Mouse (Mus musculus) lung, embryonic 15.5 days (tissue): ENCODE results near the gene Gpd1l. TPM values are rescaled to one million over a fixed set of nuclear protein-coding genes. Genes with fewer than 3 reads are reported as not detected.
A peak's percentile ranks its signal among the peaks of the same experiment; 100 is the strongest.

Source experiments
- ATAC-seq: fragments of 200-750 bp; cut with Nextera tagmentation; 2 replicates; pipeline ENCODE4 v1.8.0; 2017; ENCODE audit warnings: moderate number of reproducible peaks, borderline replicate concordance; ENCODE audit not compliant: low FRiP score, low TSS enrichment; ENCODE audit errors: extremely low read depth
- H3K27ac ChIP-seq: fragments of 300-500 bp; sonication (generic); 2 replicates; pipeline ENCODE4 v1.5.1; 2015; ENCODE audit warnings: moderate library complexity, mild to moderate bottlenecking, inconsistent platforms
- H3K27me3 ChIP-seq: fragments of 300-500 bp; sonication (generic); 2 replicates; pipeline ENCODE4 v1.6.1; 2015; ENCODE audit warnings: inconsistent platforms
- H3K36me3 ChIP-seq: fragments of 300-500 bp; sonication (generic); 2 replicates; pipeline ENCODE4 v1.6.1; 2015; ENCODE audit warnings: inconsistent platforms
- H3K4me1 ChIP-seq: fragments of 300-500 bp; sonication (generic); 2 replicates; pipeline ENCODE4 v1.6.1; 2015; ENCODE audit warnings: inconsistent platforms
- H3K4me2 ChIP-seq: fragments of 300-500 bp; sonication (generic); 2 replicates; pipeline ENCODE4 v1.6.1; 2015; ENCODE audit warnings: inconsistent platforms, mild to moderate bottlenecking, moderate library complexity
- H3K4me3 ChIP-seq: fragments of 300-500 bp; sonication (generic); 2 replicates; pipeline ENCODE4 v1.5.1; 2015; ENCODE audit warnings: mild to moderate bottlenecking, inconsistent platforms
- H3K9ac ChIP-seq: fragments of 300-500 bp; sonication (generic); 2 replicates; pipeline ENCODE4 v1.6.1; 2015; ENCODE audit warnings: inconsistent platforms
- H3K9me3 ChIP-seq: fragments of 300-500 bp; sonication (generic); 2 replicates; pipeline ENCODE4 v1.6.1; 2016; ENCODE audit warnings: inconsistent platforms
- WGBS: fragments of 180-500 bp; shearing (Covaris S2); methylation state at CpG from one replicate; pipeline ENCODE4 v1.1.7; 2015; 5-methylcytosine and 5-hydroxymethylcytosine counted together
- polyA plus RNA-seq: library from polyadenylated mRNA; unstranded; fragments of >200 nt; fragmentation: Nextera tagmentation; extraction: Ambion mirVana; gene quantifications from 2 replicates; pipeline ENCODE4 v1.2.1, GENCODE M21; 2015

The Gpd1l gene
- polyA plus RNA-seq, 1 experiment from 2014 or later = 17.9 TPM

DNA sequence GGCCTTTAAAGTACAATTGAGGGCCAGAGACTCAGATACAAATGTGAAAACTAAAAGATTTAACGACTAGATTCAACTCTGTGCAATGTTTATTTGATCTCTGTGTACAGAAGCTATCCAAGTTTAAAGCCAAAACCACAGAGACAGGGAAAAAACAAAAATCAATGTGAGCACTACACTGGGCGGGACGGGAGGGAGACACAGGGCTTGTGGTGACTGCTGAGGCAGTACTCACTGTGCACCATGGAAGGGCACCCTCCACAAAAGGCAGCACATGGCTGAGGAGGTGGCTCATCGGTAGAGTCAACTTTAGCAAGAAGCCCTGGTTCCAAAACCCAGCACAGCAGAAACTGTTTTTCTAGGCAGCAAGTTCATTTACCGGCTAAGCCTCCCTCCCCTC lies 9.3 kb downstream of the Gpd1l start:
- H3K4me2 ChIP-seq = no peak overlapping the region

DNA sequence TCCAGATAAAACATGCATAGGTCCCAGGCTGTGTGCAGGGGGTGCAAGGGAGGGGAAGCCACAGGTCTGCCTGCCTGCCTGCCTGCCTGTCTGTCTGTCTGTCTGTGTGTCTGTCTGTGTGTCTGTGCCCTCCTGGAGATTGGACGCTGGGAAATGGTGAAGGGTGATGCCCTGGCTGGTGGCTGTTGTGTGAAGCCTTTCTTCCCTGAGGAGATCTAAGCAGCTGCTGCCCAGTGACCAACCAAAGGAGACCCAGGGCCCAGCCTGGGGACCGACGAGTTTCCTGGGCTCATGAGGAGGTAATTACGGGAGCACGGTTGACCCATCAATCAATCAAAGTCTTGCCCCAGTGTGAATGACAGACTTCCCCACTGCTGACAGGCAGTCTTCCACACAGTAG lies 11.6 kb downstream of the Gpd1l start:
- H3K36me3 ChIP-seq = no peaks in the 10 kb centered on the region
- no peaks in the 10 kb centered on the region for H3K9me3 ChIP-seq
- no peaks in the 10 kb centered on the region for H3K27me3 ChIP-seq
- WGBS = 71% methylated on average over 5 of the region's 5 CpGs
- no peak for ATAC-seq
- H3K27ac ChIP-seq = no peak overlapping the region
- H3K4me1 ChIP-seq = no peaks in the 10 kb centered on the region
- H3K4me3 ChIP-seq = no peak overlapping the region
- H3K4me2 ChIP-seq = no peak overlapping the region
- H3K9ac ChIP-seq = no peak overlapping the region

More for the DNA sequence above, 9.3 kb downstream of the Gpd1l start:
- Histone ChIP-seq H3K4me3 (no peak overlapping the region), H3K27me3 (no peaks in the 10 kb centered on the region), H3K9me3 (no peaks in the 10 kb centered on the region), H3K4me1 (no peaks in the 10 kb centered on the region), H3K9ac (no peak overlapping the region), H3K36me3 (no peaks in the 10 kb centered on the region), H3K27ac (no peak overlapping the region)
- WGBS = 38% methylated on average over 5 of the region's 5 CpGs
- no peak for ATAC-seq

DNA sequence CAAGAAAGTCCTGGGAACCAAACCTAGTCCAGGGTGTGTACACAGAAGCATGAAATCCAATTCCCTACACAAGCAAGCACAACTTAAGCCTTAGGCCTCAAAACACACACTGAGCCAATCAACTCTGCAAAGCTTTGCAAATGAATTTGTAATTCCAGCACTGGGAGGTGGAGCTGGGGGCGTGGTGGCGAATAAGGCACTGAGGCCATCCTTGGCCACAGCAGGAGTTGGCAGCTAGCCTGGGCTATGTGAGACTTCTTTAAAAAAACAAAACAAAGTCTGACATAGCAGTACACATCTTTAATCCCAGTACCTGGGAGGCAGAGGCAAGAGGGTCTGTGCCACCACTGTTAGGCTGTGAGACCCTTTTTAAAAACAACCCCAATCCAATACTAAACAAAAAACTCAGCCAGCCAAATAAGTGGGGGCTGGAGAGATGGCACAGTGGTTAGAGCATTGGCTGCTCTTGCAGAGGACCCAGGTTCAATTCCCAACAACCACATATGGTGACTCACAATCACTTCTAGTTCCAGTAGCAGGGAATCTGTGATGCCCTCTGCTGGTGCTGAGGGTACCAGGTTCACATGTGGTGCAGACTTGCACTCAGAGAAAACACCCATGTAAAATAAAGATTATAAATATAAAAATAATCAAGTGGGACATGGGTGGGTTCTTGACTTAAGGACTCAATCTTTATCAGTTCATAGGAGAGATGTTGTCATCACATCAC lies 12.3 kb downstream of the Gpd1l start:
- H3K4me3 ChIP-seq = no peak overlapping the region
- 0 out of 2 replicates have a peak, but pooled peaks cover 4% of the 10 kb centered on the region for H3K36me3 ChIP-seq
- 91% methylated on average over 2 of the region's 2 CpGs for WGBS
- no peak overlapping the region for H3K4me2 ChIP-seq
- H3K27me3 ChIP-seq = no peaks in the 10 kb centered on the region
- H3K27ac ChIP-seq = no peak overlapping the region
- no peaks in the 10 kb centered on the region for H3K9me3 ChIP-seq
- no peak for ATAC-seq
- H3K4me1 ChIP-seq = no peaks in the 10 kb centered on the region
- H3K9ac ChIP-seq = no peak overlapping the region

DNA sequence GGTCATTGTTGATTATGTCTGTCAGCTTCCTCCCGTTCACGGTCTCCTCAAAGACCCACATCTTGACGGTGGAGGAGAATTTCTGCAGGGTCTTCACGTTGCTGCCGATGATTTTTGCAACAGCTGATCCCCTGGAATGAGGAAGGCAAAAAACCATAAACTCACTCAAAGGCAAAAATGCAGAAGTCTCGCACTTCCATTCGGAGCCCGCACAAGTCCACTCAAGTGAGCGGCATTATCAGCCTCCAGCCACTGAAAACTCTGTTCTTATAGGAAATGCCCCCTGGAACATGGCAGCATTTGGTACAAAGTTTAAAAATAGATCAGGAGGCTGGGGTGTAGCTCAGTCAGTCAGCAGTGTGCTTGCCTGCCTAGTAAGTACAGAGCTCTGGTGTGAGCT lies 13.2 kb downstream of the Gpd1l start:
- Histone ChIP-seq H3K27ac (no peak overlapping the region), H3K27me3 (no peaks in the 10 kb centered on the region), H3K4me2 (no peak overlapping the region), H3K4me3 (no peak overlapping the region), H3K9me3 (no peaks in the 10 kb centered on the region), H3K36me3 (0 out of 2 replicates have a peak, but pooled peaks cover 5% of the 10 kb centered on the region), H3K4me1 (no peaks in the 10 kb centered on the region), H3K9ac (no peak overlapping the region)
- WGBS = 60% methylated on average over 9 of the region's 9 CpGs
- no peak for ATAC-seq

DNA sequence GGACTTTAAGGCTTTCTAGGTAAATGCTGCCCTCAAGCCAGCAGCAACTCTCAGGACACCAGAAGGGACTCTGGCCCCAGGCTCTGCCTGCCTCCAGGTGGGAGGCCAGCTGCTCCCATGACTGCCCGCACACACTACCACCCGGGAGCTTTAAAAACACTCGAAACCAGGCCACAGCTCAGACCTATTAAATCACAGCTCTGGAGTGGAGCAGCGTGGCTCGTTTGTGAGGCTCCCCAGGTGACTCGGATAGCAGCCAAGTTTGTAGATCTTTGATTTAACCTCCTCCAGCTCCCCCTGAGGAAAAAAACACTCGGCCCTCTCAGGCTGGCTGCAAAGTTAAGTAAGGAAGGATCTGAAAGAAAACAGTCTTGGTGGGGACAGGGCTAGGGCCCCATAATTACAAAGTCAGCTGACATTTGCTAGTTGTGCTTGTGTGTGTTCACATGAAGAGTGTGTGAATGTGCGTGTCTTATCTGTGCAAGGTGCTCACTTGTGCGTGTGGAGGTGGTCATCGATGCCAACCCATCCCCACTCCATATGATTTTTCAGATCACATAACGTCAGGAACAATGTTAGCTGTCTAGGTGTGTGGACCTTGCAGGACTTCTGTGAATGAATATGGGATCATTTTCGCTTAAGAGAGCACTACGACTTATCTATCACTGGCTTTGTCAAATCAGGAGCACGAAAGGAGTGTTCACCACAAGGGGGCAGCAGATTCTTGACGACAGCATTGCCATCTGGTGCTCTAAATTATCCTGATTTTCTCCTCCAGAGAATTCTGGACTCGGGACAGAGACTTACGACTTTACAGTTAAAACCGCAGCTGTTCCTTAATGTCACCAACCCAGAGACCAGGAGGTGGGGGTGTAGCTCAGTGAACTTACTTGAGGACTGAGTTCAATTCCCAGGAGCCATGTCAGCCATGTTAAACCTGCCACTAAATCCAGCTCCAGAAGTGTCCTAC lies 20.8 kb downstream of the Gpd1l start:
- no peaks in the 10 kb centered on the region for H3K9me3 ChIP-seq
- no peak overlapping the region for H3K27ac ChIP-seq
- 0 out of 2 replicates have a peak, but pooled peaks cover 2% of the 10 kb centered on the region for H3K4me1 ChIP-seq
- peaks cover 20% of the 10 kb centered on the region for H3K36me3 ChIP-seq
- no peak overlapping the region for H3K4me3 ChIP-seq
- no peak overlapping the region for H3K9ac ChIP-seq
- H3K27me3 ChIP-seq = no peaks in the 10 kb centered on the region
- WGBS = 50% methylated on average over 18 of the region's 18 CpGs
- H3K4me2 ChIP-seq = no peak overlapping the region
- no peak for ATAC-seq

DNA sequence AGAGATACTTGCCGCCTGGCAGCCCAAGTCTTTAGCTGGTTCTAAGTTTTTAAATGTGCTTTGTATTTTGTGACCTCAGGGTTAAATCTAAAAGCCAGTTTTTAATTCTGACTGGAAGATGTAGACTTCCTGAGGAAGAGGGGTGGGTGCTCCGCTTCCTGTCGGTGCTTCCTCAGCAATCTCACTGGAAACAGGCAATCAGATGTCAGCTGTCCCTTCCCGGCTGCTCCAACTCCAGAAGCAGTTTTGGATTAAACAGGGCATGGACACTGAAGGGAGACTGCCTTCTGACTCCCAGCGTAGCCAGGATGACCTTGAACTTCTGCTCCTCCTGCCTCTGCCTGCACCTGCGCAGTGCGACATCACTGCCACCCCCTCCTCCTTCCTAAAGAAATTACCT lies 26.3 kb downstream of the Gpd1l start:
- Histone ChIP-seq H3K27me3 (no peaks in the 10 kb centered on the region), H3K27ac (peak overlapping the region; percentile 52; the same call in 1 of the 2 replicates), H3K9ac (no peak overlapping the region), H3K4me2 (no peak overlapping the region), H3K4me1 (0 out of 2 replicates have a peak, but pooled peaks cover 3% of the 10 kb centered on the region), H3K9me3 (no peaks in the 10 kb centered on the region), H3K4me3 (no peak overlapping the region), H3K36me3 (0 out of 2 replicates have a peak, but pooled peaks cover 14% of the 10 kb centered on the region)
- 67% methylated on average over 7 of the region's 7 CpGs for WGBS
- ATAC-seq = no peak

DNA sequence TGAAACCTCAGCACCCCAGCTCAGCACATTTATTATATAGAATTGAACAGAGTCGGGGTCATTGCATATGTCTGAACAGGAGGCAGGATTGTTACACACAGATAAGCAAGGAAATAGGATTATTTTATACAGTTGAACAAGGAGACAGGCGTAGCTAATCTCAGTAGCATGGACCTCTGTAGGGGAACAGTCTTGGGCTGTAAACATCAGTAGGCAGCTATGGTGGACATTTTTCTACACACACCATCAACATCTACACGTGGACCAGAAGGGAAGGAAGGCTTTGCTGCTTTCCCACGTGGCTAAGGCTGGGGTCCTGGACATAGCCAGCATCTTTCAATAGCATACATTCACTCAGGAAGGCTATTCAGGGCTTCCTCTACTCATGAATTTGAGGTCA lies 37.9 kb downstream of the Gpd1l start:
- no peaks in the 10 kb centered on the region for H3K9me3 ChIP-seq
- no peak overlapping the region for H3K9ac ChIP-seq
- H3K36me3 ChIP-seq = no peaks in the 10 kb centered on the region
- no peak for ATAC-seq
- no peak overlapping the region for H3K27ac ChIP-seq
- no peaks in the 10 kb centered on the region for H3K4me1 ChIP-seq
- WGBS = 74% methylated on average over 4 of the region's 4 CpGs
- no peaks in the 10 kb centered on the region for H3K27me3 ChIP-seq
- H3K4me3 ChIP-seq = no peak overlapping the region
- no peak overlapping the region for H3K4me2 ChIP-seq

DNA sequence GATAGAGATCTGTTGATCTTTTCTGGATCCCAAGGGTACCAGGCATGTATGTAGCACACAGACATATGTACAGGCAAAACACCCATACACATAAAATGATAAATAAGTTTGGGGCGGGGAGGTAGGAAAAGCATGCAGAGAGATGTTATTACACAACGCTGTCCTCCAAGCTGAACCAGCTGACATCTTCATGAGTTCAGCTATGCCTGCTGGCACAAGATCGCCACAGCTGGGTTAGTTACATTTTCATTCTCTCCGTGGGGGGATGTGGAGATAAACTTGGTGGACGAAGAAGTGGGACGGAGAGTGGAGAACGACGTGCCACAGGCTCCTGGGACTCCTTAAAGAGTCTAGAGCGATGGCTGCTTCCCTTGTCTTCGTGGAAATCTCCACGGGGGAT lies 40.8 kb downstream of the Gpd1l start:
- ATAC-seq = peak; percentile 35; the same call in 1 of the 2 replicates
- H3K4me2 ChIP-seq = 0 out of 2 replicates have a peak overlapping the region, but pooled peaks have one; percentile 22

DNA sequence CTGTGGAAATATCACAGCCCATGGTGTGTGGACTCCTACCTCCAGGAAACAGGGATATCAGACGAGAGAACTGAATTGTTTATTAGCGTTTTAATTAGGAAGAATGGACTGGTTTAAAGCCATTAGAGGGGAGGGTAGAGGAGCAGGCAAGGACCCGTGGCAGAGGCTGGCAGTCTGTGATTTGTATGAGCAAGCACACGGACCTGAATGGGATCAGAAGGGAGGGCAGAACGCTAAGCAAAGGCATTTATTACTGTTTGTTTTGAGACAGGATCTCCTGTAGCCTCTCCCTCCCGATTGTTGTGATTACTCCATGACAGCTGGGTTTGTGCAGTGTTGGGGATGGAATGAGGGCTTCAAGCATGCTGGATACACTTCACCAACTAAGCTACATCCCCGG lies 43.4 kb downstream of the Gpd1l start:
- no peak for ATAC-seq
- 21% methylated on average over 7 of the region's 7 CpGs for WGBS

More for the DNA sequence above, 40.8 kb downstream of the Gpd1l start:
- H3K4me1 ChIP-seq = no peaks in the 10 kb centered on the region
- no peak overlapping the region for H3K4me3 ChIP-seq
- H3K36me3 ChIP-seq = no peaks in the 10 kb centered on the region
- WGBS = 52% methylated on average over 11 of the region's 11 CpGs
- H3K9ac ChIP-seq = no peak overlapping the region
- no peaks in the 10 kb centered on the region for H3K27me3 ChIP-seq
- no peak overlapping the region for H3K27ac ChIP-seq
- H3K9me3 ChIP-seq = no peaks in the 10 kb centered on the region

DNA sequence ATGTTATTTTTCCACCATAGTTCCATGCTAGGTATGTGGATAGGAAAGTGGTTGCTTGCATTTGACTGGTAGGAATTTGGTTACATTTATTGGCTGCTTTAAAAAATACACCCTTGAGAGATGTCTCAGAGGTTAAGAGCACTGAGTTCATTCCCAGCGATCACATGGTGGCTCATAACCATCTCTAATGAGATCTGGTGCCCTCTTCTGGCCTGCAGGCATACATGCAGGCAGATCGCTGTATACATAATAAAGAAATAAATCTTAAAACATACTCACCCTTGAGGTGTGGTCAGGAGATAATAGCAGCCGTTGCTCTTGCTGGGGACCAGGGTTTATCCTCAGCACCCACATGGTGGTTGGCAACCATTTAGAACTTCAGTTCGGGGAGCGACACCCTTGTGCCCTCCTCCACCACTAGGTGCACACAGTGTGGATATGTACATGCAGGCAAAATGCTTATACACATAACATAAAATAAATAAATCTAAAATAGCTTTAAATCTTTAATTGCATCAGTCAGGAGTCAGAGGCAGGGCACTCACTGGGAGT lies 44.9 kb downstream of the Gpd1l start:
- ATAC-seq = no peak
- Histone ChIP-seq H3K36me3 (no peaks in the 10 kb centered on the region), H3K4me2 (no peak overlapping the region), H3K27me3 (no peaks in the 10 kb centered on the region), H3K9ac (no peak overlapping the region), H3K27ac (no peak overlapping the region), H3K9me3 (no peaks in the 10 kb centered on the region), H3K4me1 (no peaks in the 10 kb centered on the region), H3K4me3 (no peak overlapping the region)
- WGBS = 91% methylated on average over 5 of the region's 5 CpGs

More for the DNA sequence above, 43.4 kb downstream of the Gpd1l start:
- Histone ChIP-seq H3K4me3 (no peak overlapping the region), H3K27me3 (no peaks in the 10 kb centered on the region), H3K27ac (no peak overlapping the region), H3K36me3 (no peaks in the 10 kb centered on the region), H3K4me2 (no peak overlapping the region), H3K9ac (no peak overlapping the region), H3K4me1 (no peaks in the 10 kb centered on the region), H3K9me3 (no peaks in the 10 kb centered on the region)

DNA sequence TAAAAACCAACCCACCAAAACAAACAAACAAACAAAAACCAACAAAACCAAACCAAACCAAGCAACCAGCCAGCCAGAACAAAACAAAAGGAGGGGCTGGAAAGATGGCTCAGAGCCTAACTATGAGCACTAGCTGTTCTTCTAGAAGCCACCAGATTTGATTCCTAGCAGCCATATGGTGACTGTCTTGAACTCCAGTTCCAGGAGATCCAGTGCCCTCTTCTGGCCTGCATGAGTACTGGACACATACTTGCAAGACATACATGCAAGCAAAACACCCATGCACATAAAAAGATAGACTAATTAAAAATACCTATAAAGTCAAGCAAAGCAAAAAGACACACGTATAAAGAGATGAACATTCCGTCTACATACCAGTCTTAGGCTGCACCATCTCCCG lies 46.1 kb downstream of the Gpd1l start:
- Histone ChIP-seq H3K27ac (no peak overlapping the region), H3K4me3 (no peak overlapping the region), H3K9me3 (no peaks in the 10 kb centered on the region), H3K4me2 (no peak overlapping the region), H3K27me3 (no peaks in the 10 kb centered on the region), H3K9ac (no peak overlapping the region), H3K4me1 (no peaks in the 10 kb centered on the region), H3K36me3 (no peaks in the 10 kb centered on the region)
- ATAC-seq = no peak
- WGBS = 91% methylated on average over 3 of the region's 3 CpGs
